Mouse (Mus musculus): ENCODE results near the gene Adam15. TPM values are rescaled to one million over a fixed set of nuclear protein-coding genes. Genes with fewer than 3 reads are reported as not detected.

The Adam15 gene
- total and polyA plus RNA-seq, 2 experiments from 2014 or later: 82.2 to 99.0 TPM

- Histone ChIP-seq H3K4me1 (ENCODE audit: control insufficient read depth, insufficient read depth) (0 out of 2 replicates have a peak, but pooled peaks cover 6% of the 10 kb centered on the region), H3K36me3 (replicated peaks; ENCODE audit: control insufficient read depth, insufficient read depth, low read length) (no peaks in the 10 kb centered on the region), H3K27ac (ENCODE audit: low read depth) (no peak overlapping the region), H3K27me3 (ENCODE audit: control insufficient read depth, insufficient read depth, low read length) (peaks cover 35% of the 10 kb centered on the region), H3K4me2 (ENCODE audit: low read depth, low read length) (no peak overlapping the region), H3K9me3 (replicated peaks; ENCODE audit: control insufficient read depth, low read length) (no peaks in the 10 kb centered on the region), H3K4me3 (ENCODE audit: low read depth, low read length) (no peak overlapping the region), H3K9ac (replicated peaks; ENCODE audit: low read depth, low read length) (no peak overlapping the region)
- TF ChIP-seq EP300 (IDR thresholded peaks at IDR 0.05; ENCODE audit: low read depth) (no peak), CTCF (IDR thresholded peaks at IDR 0.05; ENCODE audit: low read depth) (no peak)
- 63% methylated on average over 9 of the region's 9 CpGs for WGBS
- ATAC-seq (ENCODE audit: insufficient read depth, low read depth): no peak
- no peak for DNase-seq (ENCODE audit: low spot score)
These were observed 22.4 kb downstream of the Adam15 start for GRCm38 (mm10) chr3:89327371-89327870.

- 84% methylated on average over 8 of the region's 8 CpGs for WGBS
- peaks cover 40% of the 10 kb centered on the region for H3K27me3 ChIP-seq (ENCODE audit: control insufficient read depth, insufficient read depth, low read length)
These were observed 23.9 kb downstream of the Adam15 start for GRCm38 (mm10) chr3:89325882-89326281.

GRCm38 (mm10) chr3:89322514-89323165, 27.2 kb downstream of the Adam15 start, which contains the start of gene Efna3:
TSS of gene Efna3 (minus strand) at chr3:89322965.
- no peaks in the 10 kb centered on the region for H3K36me3 ChIP-seq (replicated peaks; ENCODE audit: control insufficient read depth, insufficient read depth, low read length)
- peak within 1 kb of the TSS; percentile 43 for H3K9ac ChIP-seq (replicated peaks; ENCODE audit: low read depth, low read length)
- 1% methylated on average over 51 of the region's 53 CpGs for WGBS
- no peak for DNase-seq (ENCODE audit: low spot score)
- peaks cover 29% of the 10 kb centered on the region for H3K4me1 ChIP-seq (ENCODE audit: control insufficient read depth, insufficient read depth)
- no peak within 1 kb of the TSS for H3K27ac ChIP-seq (ENCODE audit: low read depth)
- no peak for TF ChIP-seq EP300 (IDR thresholded peaks at IDR 0.05; ENCODE audit: low read depth)
- no peak for TF ChIP-seq CTCF (IDR thresholded peaks at IDR 0.05; ENCODE audit: low read depth)
- peak within 1 kb of the TSS; percentile 58 for H3K4me3 ChIP-seq (ENCODE audit: low read depth, low read length)
- H3K9me3 ChIP-seq (replicated peaks; ENCODE audit: control insufficient read depth, low read length): no peaks in the 10 kb centered on the region
- peak within 1 kb of the TSS; percentile 91 for H3K4me2 ChIP-seq (ENCODE audit: low read depth, low read length)
- peaks cover 66% of the 10 kb centered on the region for H3K27me3 ChIP-seq (ENCODE audit: control insufficient read depth, insufficient read depth, low read length)
- ATAC-seq (ENCODE audit: insufficient read depth, low read depth): no peak; the same call in 1 of the 2 replicates

More at GRCm38 (mm10) chr3:89325882-89326281, 23.9 kb downstream of the Adam15 start:
- no peak for TF ChIP-seq EP300 (IDR thresholded peaks at IDR 0.05; ENCODE audit: low read depth)
- TF ChIP-seq CTCF (IDR thresholded peaks at IDR 0.05; ENCODE audit: low read depth): no peak
- H3K4me2 ChIP-seq (ENCODE audit: low read depth, low read length): no peak overlapping the region
- no peak overlapping the region for H3K9ac ChIP-seq (replicated peaks; ENCODE audit: low read depth, low read length)
- ATAC-seq (ENCODE audit: insufficient read depth, low read depth) (no peak), DNase-seq (ENCODE audit: low spot score) (no peak)
- no peak overlapping the region for H3K27ac ChIP-seq (ENCODE audit: low read depth)
- H3K4me1 ChIP-seq (ENCODE audit: control insufficient read depth, insufficient read depth): peaks cover 16% of the 10 kb centered on the region
- no peaks in the 10 kb centered on the region for H3K9me3 ChIP-seq (replicated peaks; ENCODE audit: control insufficient read depth, low read length)
- no peaks in the 10 kb centered on the region for H3K36me3 ChIP-seq (replicated peaks; ENCODE audit: control insufficient read depth, insufficient read depth, low read length)
- no peak overlapping the region for H3K4me3 ChIP-seq (ENCODE audit: low read depth, low read length)

- H3K4me3 ChIP-seq (ENCODE audit: low read depth, low read length): peak overlapping the region; percentile 58
- no peaks in the 10 kb centered on the region for H3K9me3 ChIP-seq (replicated peaks; ENCODE audit: control insufficient read depth, low read length)
- peaks cover 71% of the 10 kb centered on the region for H3K27me3 ChIP-seq (ENCODE audit: control insufficient read depth, insufficient read depth, low read length)
- 4% methylated on average over 14 of the region's 14 CpGs for WGBS
- DNase-seq (ENCODE audit: low spot score): no peak
- ATAC-seq (ENCODE audit: insufficient read depth, low read depth): no peak
- H3K4me2 ChIP-seq (ENCODE audit: low read depth, low read length): peak overlapping the region; percentile 91
- H3K4me1 ChIP-seq (ENCODE audit: control insufficient read depth, insufficient read depth): peaks cover 29% of the 10 kb centered on the region
- no peak overlapping the region for H3K27ac ChIP-seq (ENCODE audit: low read depth)
- H3K36me3 ChIP-seq (replicated peaks; ENCODE audit: control insufficient read depth, insufficient read depth, low read length): no peaks in the 10 kb centered on the region
- H3K9ac ChIP-seq (replicated peaks; ENCODE audit: low read depth, low read length): peak overlapping the region; percentile 43
- TF ChIP-seq CTCF (IDR thresholded peaks at IDR 0.05; ENCODE audit: low read depth) (no peak), EP300 (IDR thresholded peaks at IDR 0.05; ENCODE audit: low read depth) (no peak)
These were observed 27.7 kb downstream of the Adam15 start for GRCm38 (mm10) chr3:89322131-89322500.

GRCm38 (mm10) chr3:89321183-89322130, 28.3 kb downstream of the Adam15 start:
- ATAC-seq (ENCODE audit: insufficient read depth, low read depth): no peak
- DNase-seq (ENCODE audit: low spot score): no peak
- peaks cover 30% of the 10 kb centered on the region for H3K4me1 ChIP-seq (ENCODE audit: control insufficient read depth, insufficient read depth)
- H3K36me3 ChIP-seq (replicated peaks; ENCODE audit: control insufficient read depth, insufficient read depth, low read length): no peaks in the 10 kb centered on the region
- H3K9ac ChIP-seq (replicated peaks; ENCODE audit: low read depth, low read length): no peak overlapping the region
- TF ChIP-seq EP300 (IDR thresholded peaks at IDR 0.05; ENCODE audit: low read depth): no peak
- no peak for TF ChIP-seq CTCF (IDR thresholded peaks at IDR 0.05; ENCODE audit: low read depth)
- H3K4me2 ChIP-seq (ENCODE audit: low read depth, low read length): peak overlapping the region; percentile 91
- H3K27me3 ChIP-seq (ENCODE audit: control insufficient read depth, insufficient read depth, low read length): peaks cover 75% of the 10 kb centered on the region
- no peaks in the 10 kb centered on the region for H3K9me3 ChIP-seq (replicated peaks; ENCODE audit: control insufficient read depth, low read length)
- H3K4me3 ChIP-seq (ENCODE audit: low read depth, low read length): peak overlapping the region; percentile 58
- under 1% methylated on average over 63 of the region's 66 CpGs for WGBS
- no peak overlapping the region for H3K27ac ChIP-seq (ENCODE audit: low read depth)
